Mouse (Mus musculus) testis, postnatal 14 days (tissue): ENCODE measurements around the gene Klra9.
"Not testable (repeated sequence)": the region's sequence is repeated elsewhere in the genome, so short reads cannot be mapped to it uniquely, and the experiment has no call there.

Experiments
- DNase-seq: peaks from one replicate; pipeline ENCODE4 v3.0.0; 2021; ENCODE audit warnings: low spot score

Gene Klra9

GRCm38 (mm10) chr6:130193012-130193411, at the start of gene Klra9:
TSS of gene Klra9 (minus strand) at chr6:130193112.
- DNase-seq = not testable (repeated sequence)

GRCm38 (mm10) chr6:130237536-130237935, 44.6 kb upstream of the Klra9 start:
- no peak for DNase-seq

- no peak for DNase-seq
Observed at GRCm38 (mm10) chr6:130236635-130237034, 43.7 kb upstream of the Klra9 start.

GRCm38 (mm10) chr6:130233222-130233621, 40.3 kb upstream of the Klra9 start, which contains the start of gene Klra7:
TSS of gene Klra7 (minus strand) at chr6:130233322.
- no peak for DNase-seq

- DNase-seq = not testable (repeated sequence)
Observed at GRCm38 (mm10) chr6:130197453-130197852, 4.5 kb upstream of the Klra9 start.

- not testable (repeated sequence) for DNase-seq
Observed at GRCm38 (mm10) chr6:130129798-130130197, 63.1 kb downstream of the Klra9 start, which contains the start of gene Klra8. TSS of gene Klra8 (minus strand) at chr6:130129898.
